Mouse (Mus musculus) heart, postnatal 0 days (tissue): ENCODE measurements at regions not wholly inside any gene's neighbourhood (a gene's known extent, or its start where the extent isn't known, plus 50 kb on each side); places are given as distances from the start of the nearest gene placed in this dataset.

Experiments
- ATAC-seq: fragments of 200-750 bp; cut with Nextera tagmentation; 2 replicates; pipeline ENCODE4 v1.8.0; 2017; ENCODE audit warnings: low read depth, moderate number of reproducible peaks, moderate library complexity; ENCODE audit not compliant: insufficient read depth
- DNase-seq: peaks from one replicate; pipeline ENCODE4 v3.0.0-alpha.2; 2016; ENCODE audit warnings: low spot score
- H3K27ac ChIP-seq: fragments of 300-500 bp; sonication (generic); 2 replicates; pipeline ENCODE4 v1.5.1; 2014; ENCODE audit warnings: low read depth, mild to moderate bottlenecking
- H3K27me3 ChIP-seq: fragments of 300-500 bp; sonication (generic); 2 replicates; pipeline ENCODE4 v1.6.1; 2014; ENCODE audit warnings: low read length, mixed read lengths; ENCODE audit not compliant: control insufficient read depth, insufficient read depth
- H3K36me3 ChIP-seq: fragments of 300-500 bp; sonication (generic); replicated peaks from 2 replicates; pipeline ENCODE4 v1.6.1; 2014; ENCODE audit warnings: low read length, mixed read lengths; ENCODE audit not compliant: control insufficient read depth, insufficient read depth
- H3K4me1 ChIP-seq: fragments of 300-500 bp; sonication (generic); 2 replicates; pipeline ENCODE4 v1.6.1; 2014; ENCODE audit warnings: antibody characterized with exemption; ENCODE audit not compliant: control insufficient read depth, insufficient read depth
- H3K4me2 ChIP-seq: fragments of 300-500 bp; sonication (generic); 2 replicates; pipeline ENCODE4 v1.6.1; 2014; ENCODE audit warnings: low read depth, mild to moderate bottlenecking, low read length, moderate library complexity
- H3K4me3 ChIP-seq: fragments of 300-500 bp; sonication (generic); 2 replicates; pipeline ENCODE4 v1.5.1; 2014; ENCODE audit warnings: low read depth, low read length
- H3K9ac ChIP-seq: fragments of 300-500 bp; sonication (generic); replicated peaks from 2 replicates; pipeline ENCODE4 v1.6.1; 2014; ENCODE audit warnings: low read depth, low read length, mixed read lengths
- H3K9me3 ChIP-seq: fragments of 300-500 bp; sonication (generic); replicated peaks from 2 replicates; pipeline ENCODE4 v1.6.1; 2016; ENCODE audit warnings: low read length; ENCODE audit not compliant: control insufficient read depth
- CTCF ChIP-seq: IDR thresholded peaks from 2 replicates; pipeline ENCODE4 v1.5.1; 2016; ENCODE audit warnings: antibody characterized with exemption, control low read depth, low read depth
- EP300 ChIP-seq: IDR thresholded peaks from 2 replicates; pipeline ENCODE4 v1.6.1; 2016; ENCODE audit warnings: antibody characterized with exemption, low read depth
- WGBS: fragments of 180-500 bp; shearing (Covaris S2); extraction: QIAGEN DNeasy Blood & Tissue Kit; methylation state at CpG from one replicate; pipeline ENCODE4 v1.1.7; 2014; 5-methylcytosine and 5-hydroxymethylcytosine counted together

GRCm38 (mm10) chr3:50706707-50707106 is 263.3 kb upstream of the Slc7a11 start:
- 56% methylated on average over 2 of the region's 2 CpGs for WGBS
- Histone ChIP-seq H3K9ac (no peak overlapping the region), H3K27me3 (no peaks in the 10 kb centered on the region), H3K27ac (no peak overlapping the region), H3K9me3 (0 out of 2 replicates have a peak, but pooled peaks cover 3% of the 10 kb centered on the region), H3K36me3 (no peaks in the 10 kb centered on the region), H3K4me1 (no peaks in the 10 kb centered on the region), H3K4me2 (no peak overlapping the region), H3K4me3 (no peak overlapping the region)
- no peak for ATAC-seq
- DNase-seq: no peak
- no peak for TF ChIP-seq EP300
- no peak for TF ChIP-seq CTCF

- Histone ChIP-seq H3K27me3 (no peaks in the 10 kb centered on the region), H3K9ac (no peak overlapping the region), H3K4me2 (no peak overlapping the region), H3K27ac (0 out of 2 replicates have a peak overlapping the region, but pooled peaks have one; percentile 3), H3K4me3 (no peak overlapping the region), H3K4me1 (no peaks in the 10 kb centered on the region), H3K9me3 (no peaks in the 10 kb centered on the region), H3K36me3 (no peaks in the 10 kb centered on the region)
- TF ChIP-seq EP300 (no peak), CTCF (no peak)
- ATAC-seq: no peak
- no peak for DNase-seq
- 66% methylated on average over 15 of the region's 15 CpGs for WGBS
These were observed 251.7 kb upstream of the Slc7a11 start for GRCm38 (mm10) chr3:50694904-50695680.

GRCm38 (mm10) chr3:50694497-50694896 is 251.1 kb upstream of the Slc7a11 start:
- no peaks in the 10 kb centered on the region for H3K9me3 ChIP-seq
- DNase-seq (no peak), ATAC-seq (no peak)
- no peak overlapping the region for H3K9ac ChIP-seq
- no peak for TF ChIP-seq CTCF
- no peak for TF ChIP-seq EP300
- H3K4me2 ChIP-seq: no peak overlapping the region
- H3K36me3 ChIP-seq: no peaks in the 10 kb centered on the region
- no peaks in the 10 kb centered on the region for H3K4me1 ChIP-seq
- 0 out of 2 replicates have a peak overlapping the region, but pooled peaks have one; percentile 3 for H3K27ac ChIP-seq
- 34% methylated on average over 8 of the region's 8 CpGs for WGBS
- H3K4me3 ChIP-seq: no peak overlapping the region
- H3K27me3 ChIP-seq: no peaks in the 10 kb centered on the region

- DNase-seq: no peak
- 76% methylated on average over 1 of the region's 1 CpGs for WGBS
- H3K36me3 ChIP-seq: no peaks in the 10 kb centered on the region
These were observed 248.9 kb upstream of the Slc7a11 start for GRCm38 (mm10) chr3:50692306-50692705.

GRCm38 (mm10) chr3:50690750-50691149 is 247.3 kb upstream of the Slc7a11 start:
- Histone ChIP-seq H3K4me3 (no peak overlapping the region), H3K9me3 (no peaks in the 10 kb centered on the region), H3K27me3 (no peaks in the 10 kb centered on the region), H3K4me2 (no peak overlapping the region), H3K9ac (no peak overlapping the region), H3K36me3 (no peaks in the 10 kb centered on the region), H3K4me1 (no peaks in the 10 kb centered on the region), H3K27ac (no peak overlapping the region)
- WGBS: 86% methylated on average over 5 of the region's 5 CpGs
- DNase-seq (no peak), ATAC-seq (no peak)
- TF ChIP-seq EP300: no peak
- TF ChIP-seq CTCF: no peak

More at GRCm38 (mm10) chr3:50692306-50692705, 248.9 kb upstream of the Slc7a11 start:
- no peak overlapping the region for H3K9ac ChIP-seq
- no peaks in the 10 kb centered on the region for H3K9me3 ChIP-seq
- H3K27me3 ChIP-seq: no peaks in the 10 kb centered on the region
- H3K4me1 ChIP-seq: no peaks in the 10 kb centered on the region
- no peak for TF ChIP-seq EP300
- no peak for ATAC-seq
- no peak overlapping the region for H3K4me3 ChIP-seq
- no peak overlapping the region for H3K4me2 ChIP-seq
- H3K27ac ChIP-seq: no peak overlapping the region

- no peak overlapping the region for H3K4me3 ChIP-seq
These were observed 246.0 kb upstream of the Slc7a11 start for GRCm38 (mm10) chr3:50689375-50689774.

More at GRCm38 (mm10) chr3:50689375-50689774, 246.0 kb upstream of the Slc7a11 start:
- Histone ChIP-seq H3K36me3 (no peaks in the 10 kb centered on the region), H3K4me2 (no peak overlapping the region), H3K4me1 (no peaks in the 10 kb centered on the region), H3K9ac (no peak overlapping the region), H3K27me3 (no peaks in the 10 kb centered on the region), H3K9me3 (no peaks in the 10 kb centered on the region), H3K27ac (no peak overlapping the region)
- 76% methylated on average over 5 of the region's 5 CpGs for WGBS
- no peak for DNase-seq
- no peak for ATAC-seq
- TF ChIP-seq CTCF: no peak
- no peak for TF ChIP-seq EP300
